Mouse (Mus musculus): ENCODE measurements at regions not wholly inside any gene's neighbourhood (a gene's known extent, or its start where the extent isn't known, plus 50 kb on each side); places are given as distances from the start of the nearest gene placed in this dataset.

DNA sequence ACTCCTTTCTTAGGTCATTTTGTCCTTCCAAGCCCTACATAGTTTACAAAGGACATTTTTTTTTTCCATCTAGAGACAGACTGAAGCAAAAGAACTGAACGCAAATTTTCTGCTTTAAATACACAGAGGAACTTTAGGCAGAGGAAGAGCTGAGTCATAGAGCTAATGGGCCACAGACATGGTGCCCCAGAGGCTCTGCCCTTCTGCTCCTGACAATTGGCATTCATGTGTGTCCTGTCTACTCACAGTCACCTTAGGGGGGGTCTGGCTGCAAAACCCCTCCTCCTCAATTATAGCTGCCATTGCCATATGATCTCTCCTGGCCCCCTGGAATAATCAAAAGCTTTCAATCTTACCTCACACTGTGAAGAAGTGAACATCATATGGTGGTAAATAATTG lies 223.2 kb upstream of the Gnpda2 start:
- ATAC-seq (replicated peaks; ENCODE audit: insufficient number of reproducible peaks, low FRiP score, low TSS enrichment, low read depth) (no peak), DNase-seq (ENCODE audit: low spot score) (peak; percentile 18)
- 15% methylated on average over 1 of the region's 1 CpGs for WGBS
- H3K4me1 ChIP-seq (ENCODE audit: control insufficient read depth, insufficient read depth, low read length): no peaks in the 10 kb centered on the region
- no peak overlapping the region for H3K9ac ChIP-seq (replicated peaks; ENCODE audit: low read length)
- no peaks in the 10 kb centered on the region for H3K36me3 ChIP-seq (replicated peaks; ENCODE audit: control insufficient read depth, insufficient read depth, low read depth, low read length)
- no peak overlapping the region for H3K4me2 ChIP-seq (ENCODE audit: low read depth, low read length)
- H3K9me3 ChIP-seq (replicated peaks; ENCODE audit: control insufficient read depth, low read length): no peaks in the 10 kb centered on the region
- no peak overlapping the region for H3K4me3 ChIP-seq (ENCODE audit: low read depth, low read length)
- H3K27ac ChIP-seq (replicated peaks; ENCODE audit: low read depth, low read length): no peak overlapping the region
- H3K27me3 ChIP-seq (ENCODE audit: control insufficient read depth, insufficient read depth, low read length): no peaks in the 10 kb centered on the region

GRCm38 (mm10) chr5:69802612-69803011 lies 210.5 kb upstream of the Gnpda2 start:
- Histone ChIP-seq H3K4me3 (ENCODE audit: low read depth, low read length) (no peak overlapping the region), H3K36me3 (replicated peaks; ENCODE audit: control insufficient read depth, insufficient read depth, low read depth, low read length) (no peaks in the 10 kb centered on the region), H3K9ac (replicated peaks; ENCODE audit: low read length) (no peak overlapping the region), H3K27me3 (ENCODE audit: control insufficient read depth, insufficient read depth, low read length) (no peaks in the 10 kb centered on the region), H3K4me2 (ENCODE audit: low read depth, low read length) (no peak overlapping the region), H3K27ac (replicated peaks; ENCODE audit: low read depth, low read length) (no peak overlapping the region), H3K4me1 (ENCODE audit: control insufficient read depth, insufficient read depth, low read length) (no peaks in the 10 kb centered on the region), H3K9me3 (replicated peaks; ENCODE audit: control insufficient read depth, low read length) (no peaks in the 10 kb centered on the region)
- WGBS: 83% methylated on average over 4 of the region's 4 CpGs
- DNase-seq (ENCODE audit: low spot score) (no peak), ATAC-seq (replicated peaks; ENCODE audit: insufficient number of reproducible peaks, low FRiP score, low TSS enrichment, low read depth) (no peak)

DNA sequence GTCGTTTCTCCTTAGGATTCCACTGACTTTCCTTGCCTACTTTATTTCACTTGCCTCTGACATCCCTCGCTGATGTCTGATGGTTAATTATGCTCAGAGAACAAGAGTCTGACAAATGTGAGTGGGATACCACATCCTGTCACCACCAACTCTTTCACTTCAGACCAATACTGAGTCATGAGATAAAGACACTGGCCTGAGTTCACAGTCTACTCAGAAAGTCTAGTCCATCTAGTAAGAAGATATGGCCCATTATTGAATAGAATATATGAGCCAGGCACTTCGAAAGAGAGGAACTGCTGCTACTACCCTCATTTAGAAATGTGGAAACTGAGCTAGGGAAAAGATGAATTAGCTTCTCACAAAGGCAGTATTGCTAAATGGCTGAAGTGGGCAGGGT lies 210.0 kb upstream of the Gnpda2 start:
- Histone ChIP-seq H3K27ac (replicated peaks; ENCODE audit: low read depth, low read length) (no peak overlapping the region), H3K27me3 (ENCODE audit: control insufficient read depth, insufficient read depth, low read length) (no peaks in the 10 kb centered on the region), H3K4me1 (ENCODE audit: control insufficient read depth, insufficient read depth, low read length) (no peaks in the 10 kb centered on the region), H3K4me2 (ENCODE audit: low read depth, low read length) (no peak overlapping the region), H3K36me3 (replicated peaks; ENCODE audit: control insufficient read depth, insufficient read depth, low read depth, low read length) (no peaks in the 10 kb centered on the region), H3K4me3 (ENCODE audit: low read depth, low read length) (no peak overlapping the region), H3K9me3 (replicated peaks; ENCODE audit: control insufficient read depth, low read length) (no peaks in the 10 kb centered on the region), H3K9ac (replicated peaks; ENCODE audit: low read length) (no peak overlapping the region)
- DNase-seq (ENCODE audit: low spot score): no peak
- ATAC-seq (replicated peaks; ENCODE audit: insufficient number of reproducible peaks, low FRiP score, low TSS enrichment, low read depth): no peak
- WGBS: 77% methylated on average over 3 of the region's 3 CpGs

DNA sequence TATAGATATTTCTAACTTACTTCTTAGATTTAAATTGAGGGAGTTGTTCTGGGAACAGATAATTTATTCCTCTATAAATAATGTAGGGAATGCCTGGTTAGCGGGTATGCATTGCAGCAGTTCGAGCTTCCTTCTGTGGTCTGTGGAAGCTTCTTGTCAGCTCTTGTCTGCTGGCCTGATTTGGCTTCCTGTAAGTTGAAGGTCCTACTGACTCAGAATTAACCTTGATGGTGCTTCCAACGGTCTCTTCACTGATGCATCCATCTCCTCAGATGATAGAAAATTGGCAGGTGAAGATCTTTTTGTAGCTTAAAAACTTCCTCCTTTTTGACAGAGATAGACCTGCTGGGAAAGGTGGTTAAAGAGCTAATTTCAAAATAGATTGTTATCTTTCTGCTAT lies 203.2 kb upstream of the Gnpda2 start:
- Histone ChIP-seq H3K27ac (replicated peaks; ENCODE audit: low read depth, low read length) (no peak overlapping the region), H3K4me1 (ENCODE audit: control insufficient read depth, insufficient read depth, low read length) (no peaks in the 10 kb centered on the region), H3K9ac (replicated peaks; ENCODE audit: low read length) (no peak overlapping the region), H3K36me3 (replicated peaks; ENCODE audit: control insufficient read depth, insufficient read depth, low read depth, low read length) (no peaks in the 10 kb centered on the region), H3K4me2 (ENCODE audit: low read depth, low read length) (no peak overlapping the region), H3K27me3 (ENCODE audit: control insufficient read depth, insufficient read depth, low read length) (no peaks in the 10 kb centered on the region), H3K4me3 (ENCODE audit: low read depth, low read length) (no peak overlapping the region), H3K9me3 (replicated peaks; ENCODE audit: control insufficient read depth, low read length) (no peaks in the 10 kb centered on the region)
- no peak for ATAC-seq (replicated peaks; ENCODE audit: insufficient number of reproducible peaks, low FRiP score, low TSS enrichment, low read depth)
- no peak for DNase-seq (ENCODE audit: low spot score)
- WGBS: 87% methylated on average over 3 of the region's 3 CpGs

DNA sequence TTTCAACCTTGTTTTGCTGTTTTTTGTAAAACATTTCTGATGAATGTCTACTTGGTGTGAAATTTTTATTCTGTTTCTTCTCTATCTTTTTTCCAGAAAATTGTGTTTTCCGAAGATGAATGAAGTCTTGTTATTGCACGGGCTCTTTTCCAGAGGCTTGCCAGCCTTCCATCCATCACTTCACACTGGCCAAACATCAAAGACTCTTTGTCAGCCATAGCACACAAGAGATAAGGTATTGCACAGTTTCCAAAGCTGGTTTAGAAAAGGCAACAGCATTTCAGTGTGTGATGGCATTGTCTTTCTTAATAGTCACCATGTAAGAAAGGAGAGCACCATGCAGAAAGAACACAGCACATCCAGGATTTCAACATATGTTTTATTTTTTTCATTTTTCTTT lies 202.5 kb upstream of the Gnpda2 start:
- Histone ChIP-seq H3K4me1 (ENCODE audit: control insufficient read depth, insufficient read depth, low read length) (no peaks in the 10 kb centered on the region), H3K27me3 (ENCODE audit: control insufficient read depth, insufficient read depth, low read length) (no peaks in the 10 kb centered on the region), H3K36me3 (replicated peaks; ENCODE audit: control insufficient read depth, insufficient read depth, low read depth, low read length) (no peaks in the 10 kb centered on the region), H3K4me2 (ENCODE audit: low read depth, low read length) (no peak overlapping the region), H3K27ac (replicated peaks; ENCODE audit: low read depth, low read length) (no peak overlapping the region), H3K9me3 (replicated peaks; ENCODE audit: control insufficient read depth, low read length) (no peaks in the 10 kb centered on the region), H3K9ac (replicated peaks; ENCODE audit: low read length) (no peak overlapping the region), H3K4me3 (ENCODE audit: low read depth, low read length) (no peak overlapping the region)
- no peak for ATAC-seq (replicated peaks; ENCODE audit: insufficient number of reproducible peaks, low FRiP score, low TSS enrichment, low read depth)
- 77% methylated on average over 2 of the region's 2 CpGs for WGBS
- no peak for DNase-seq (ENCODE audit: low spot score)

- Histone ChIP-seq H3K4me1 (ENCODE audit: control insufficient read depth, insufficient read depth, low read length) (no peaks in the 10 kb centered on the region), H3K4me2 (ENCODE audit: low read depth, low read length) (no peak overlapping the region), H3K27ac (replicated peaks; ENCODE audit: low read depth, low read length) (no peak overlapping the region), H3K36me3 (replicated peaks; ENCODE audit: control insufficient read depth, insufficient read depth, low read depth, low read length) (no peaks in the 10 kb centered on the region), H3K9ac (replicated peaks; ENCODE audit: low read length) (no peak overlapping the region), H3K27me3 (ENCODE audit: control insufficient read depth, insufficient read depth, low read length) (no peaks in the 10 kb centered on the region), H3K9me3 (replicated peaks; ENCODE audit: control insufficient read depth, low read length) (no peaks in the 10 kb centered on the region), H3K4me3 (ENCODE audit: low read depth, low read length) (no peak overlapping the region)
- 77% methylated on average over 3 of the region's 3 CpGs for WGBS
- DNase-seq (ENCODE audit: low spot score) (no peak), ATAC-seq (replicated peaks; ENCODE audit: insufficient number of reproducible peaks, low FRiP score, low TSS enrichment, low read depth) (no peak)
These were observed 164.8 kb upstream of the Gnpda2 start for GRCm38 (mm10) chr5:69756769-69757485.

DNA sequence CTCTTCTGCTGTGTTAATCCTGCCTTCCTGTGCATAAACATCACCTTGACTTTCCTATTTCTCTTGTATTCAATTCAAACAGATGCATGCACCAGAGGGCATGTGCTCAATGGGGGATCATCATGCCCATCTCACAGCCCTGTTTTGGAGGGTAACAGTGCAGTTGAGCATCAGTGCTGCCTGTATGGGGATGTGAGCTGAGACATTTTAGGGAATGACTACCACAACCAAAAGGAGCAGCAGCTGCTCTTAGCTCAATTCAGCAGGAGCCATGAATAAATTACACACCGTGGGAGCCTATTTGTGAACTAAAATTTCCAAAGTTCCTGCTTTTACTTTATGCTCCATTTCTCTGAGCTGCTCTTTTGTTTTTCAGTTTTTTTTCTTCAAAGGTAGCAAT lies 164.2 kb upstream of the Gnpda2 start:
- ATAC-seq (replicated peaks; ENCODE audit: insufficient number of reproducible peaks, low FRiP score, low TSS enrichment, low read depth): no peak
- no peak overlapping the region for H3K4me2 ChIP-seq (ENCODE audit: low read depth, low read length)
- H3K4me3 ChIP-seq (ENCODE audit: low read depth, low read length): no peak overlapping the region
- no peaks in the 10 kb centered on the region for H3K9me3 ChIP-seq (replicated peaks; ENCODE audit: control insufficient read depth, low read length)
- no peak overlapping the region for H3K9ac ChIP-seq (replicated peaks; ENCODE audit: low read length)
- H3K27ac ChIP-seq (replicated peaks; ENCODE audit: low read depth, low read length): no peak overlapping the region
- H3K4me1 ChIP-seq (ENCODE audit: control insufficient read depth, insufficient read depth, low read length): no peaks in the 10 kb centered on the region
- WGBS: 63% methylated on average over 1 of the region's 1 CpGs
- no peaks in the 10 kb centered on the region for H3K27me3 ChIP-seq (ENCODE audit: control insufficient read depth, insufficient read depth, low read length)
- no peak for DNase-seq (ENCODE audit: low spot score)
- no peaks in the 10 kb centered on the region for H3K36me3 ChIP-seq (replicated peaks; ENCODE audit: control insufficient read depth, insufficient read depth, low read depth, low read length)

- Histone ChIP-seq H3K4me2 (ENCODE audit: low read depth, low read length) (no peak overlapping the region), H3K9ac (replicated peaks; ENCODE audit: low read length) (no peak overlapping the region), H3K4me3 (ENCODE audit: low read depth, low read length) (no peak overlapping the region), H3K27ac (replicated peaks; ENCODE audit: low read depth, low read length) (no peak overlapping the region), H3K27me3 (ENCODE audit: control insufficient read depth, insufficient read depth, low read length) (no peaks in the 10 kb centered on the region), H3K36me3 (replicated peaks; ENCODE audit: control insufficient read depth, insufficient read depth, low read depth, low read length) (no peaks in the 10 kb centered on the region), H3K4me1 (ENCODE audit: control insufficient read depth, insufficient read depth, low read length) (no peaks in the 10 kb centered on the region), H3K9me3 (replicated peaks; ENCODE audit: control insufficient read depth, low read length) (no peaks in the 10 kb centered on the region)
- no peak for ATAC-seq (replicated peaks; ENCODE audit: insufficient number of reproducible peaks, low FRiP score, low TSS enrichment, low read depth)
- no peak for DNase-seq (ENCODE audit: low spot score)
- WGBS: 90% methylated on average over 1 of the region's 1 CpGs
These were observed 148.4 kb upstream of the Gnpda2 start for GRCm38 (mm10) chr5:69740511-69740910.
